Mouse (Mus musculus): ENCODE measurements around the gene Bmpr1a. TPM values are rescaled to one million over a fixed set of nuclear protein-coding genes. Genes with fewer than 3 reads are reported as not detected.
A peak's percentile ranks its signal among the peaks of the same experiment; 100 is the strongest.

Gene Bmpr1a
- polyA plus RNA-seq, 1 experiment from 2014 or later, result 60.4 TPM

- no peak overlapping the region for H3K9ac ChIP-seq (ENCODE audit: low read length)
- no peak overlapping the region for H3K4me3 ChIP-seq (ENCODE audit: low read depth, low read length)
- no peak overlapping the region for H3K4me2 ChIP-seq (ENCODE audit: low read depth, low read length, severe bottlenecking)
- 86% methylated on average over 1 of the region's 1 CpGs for WGBS
- no peak for DNase-seq (ENCODE audit: low spot score)
- no peak for ATAC-seq (replicated peaks; ENCODE audit: low FRiP score)
- no peaks in the 10 kb centered on the region for H3K4me1 ChIP-seq (replicated peaks; ENCODE audit: control insufficient read depth, insufficient read depth, low read length)
- no peaks in the 10 kb centered on the region for H3K9me3 ChIP-seq (ENCODE audit: control insufficient read depth, low read length)
- H3K27me3 ChIP-seq (ENCODE audit: control insufficient read depth, insufficient read depth, low read length), result no peaks in the 10 kb centered on the region
- H3K27ac ChIP-seq (ENCODE audit: low read depth, low read length), result no peak overlapping the region
- no peaks in the 10 kb centered on the region for H3K36me3 ChIP-seq (ENCODE audit: control insufficient read depth, insufficient read depth, low read length)
These were observed 12.2 kb downstream of the Bmpr1a start for GRCm38 (mm10) chr14:34490965-34491364.

- no peak overlapping the region for H3K27ac ChIP-seq (ENCODE audit: low read depth, low read length)
- no peaks in the 10 kb centered on the region for H3K4me1 ChIP-seq (replicated peaks; ENCODE audit: control insufficient read depth, insufficient read depth, low read length)
- DNase-seq (ENCODE audit: low spot score) (no peak), ATAC-seq (replicated peaks; ENCODE audit: low FRiP score) (no peak)
- no peaks in the 10 kb centered on the region for H3K36me3 ChIP-seq (ENCODE audit: control insufficient read depth, insufficient read depth, low read length)
- no peak overlapping the region for H3K4me2 ChIP-seq (ENCODE audit: low read depth, low read length, severe bottlenecking)
- WGBS, result 78% methylated on average over 2 of the region's 2 CpGs
- no peak overlapping the region for H3K4me3 ChIP-seq (ENCODE audit: low read depth, low read length)
- no peak overlapping the region for H3K9ac ChIP-seq (ENCODE audit: low read length)
- H3K9me3 ChIP-seq (ENCODE audit: control insufficient read depth, low read length), result no peaks in the 10 kb centered on the region
- H3K27me3 ChIP-seq (ENCODE audit: control insufficient read depth, insufficient read depth, low read length), result no peaks in the 10 kb centered on the region
These were observed 13.2 kb downstream of the Bmpr1a start for GRCm38 (mm10) chr14:34489928-34490327.

- Histone ChIP-seq H3K27ac (ENCODE audit: low read depth, low read length) (no peak overlapping the region), H3K4me1 (replicated peaks; ENCODE audit: control insufficient read depth, insufficient read depth, low read length) (no peaks in the 10 kb centered on the region), H3K9me3 (ENCODE audit: control insufficient read depth, low read length) (no peaks in the 10 kb centered on the region), H3K36me3 (ENCODE audit: control insufficient read depth, insufficient read depth, low read length) (no peaks in the 10 kb centered on the region), H3K27me3 (ENCODE audit: control insufficient read depth, insufficient read depth, low read length) (no peaks in the 10 kb centered on the region), H3K9ac (ENCODE audit: low read length) (no peak overlapping the region), H3K4me3 (ENCODE audit: low read depth, low read length) (no peak overlapping the region), H3K4me2 (ENCODE audit: low read depth, low read length, severe bottlenecking) (no peak overlapping the region)
- 57% methylated on average over 8 of the region's 8 CpGs for WGBS
- DNase-seq (ENCODE audit: low spot score) (no peak), ATAC-seq (replicated peaks; ENCODE audit: low FRiP score) (no peak)
These were observed 17.0 kb downstream of the Bmpr1a start for GRCm38 (mm10) chr14:34486169-34486568.

- Histone ChIP-seq H3K9ac (ENCODE audit: low read length) (no peak overlapping the region), H3K36me3 (ENCODE audit: control insufficient read depth, insufficient read depth, low read length) (no peaks in the 10 kb centered on the region), H3K4me1 (replicated peaks; ENCODE audit: control insufficient read depth, insufficient read depth, low read length) (no peaks in the 10 kb centered on the region), H3K27me3 (ENCODE audit: control insufficient read depth, insufficient read depth, low read length) (no peaks in the 10 kb centered on the region), H3K27ac (ENCODE audit: low read depth, low read length) (no peak overlapping the region), H3K4me3 (ENCODE audit: low read depth, low read length) (no peak overlapping the region), H3K4me2 (ENCODE audit: low read depth, low read length, severe bottlenecking) (no peak overlapping the region), H3K9me3 (ENCODE audit: control insufficient read depth, low read length) (no peaks in the 10 kb centered on the region)
- DNase-seq (ENCODE audit: low spot score) (no peak), ATAC-seq (replicated peaks; ENCODE audit: low FRiP score) (0 out of 2 replicates have a peak, but pooled peaks have one; percentile 30)
- WGBS, result 74% methylated on average over 6 of the region's 6 CpGs
These were observed 19.4 kb downstream of the Bmpr1a start for GRCm38 (mm10) chr14:34483469-34484341.

GRCm38 (mm10) chr14:34471591-34471990, 31.6 kb downstream of the Bmpr1a start:
- no peak overlapping the region for H3K9ac ChIP-seq (ENCODE audit: low read length)
- H3K4me1 ChIP-seq (replicated peaks; ENCODE audit: control insufficient read depth, insufficient read depth, low read length), result no peaks in the 10 kb centered on the region
- H3K4me2 ChIP-seq (ENCODE audit: low read depth, low read length, severe bottlenecking), result no peak overlapping the region
- H3K9me3 ChIP-seq (ENCODE audit: control insufficient read depth, low read length), result no peaks in the 10 kb centered on the region
- no peak for DNase-seq (ENCODE audit: low spot score)
- H3K36me3 ChIP-seq (ENCODE audit: control insufficient read depth, insufficient read depth, low read length), result no peaks in the 10 kb centered on the region
- H3K27ac ChIP-seq (ENCODE audit: low read depth, low read length), result no peak overlapping the region
- H3K4me3 ChIP-seq (ENCODE audit: low read depth, low read length), result no peak overlapping the region
- no peak for ATAC-seq (replicated peaks; ENCODE audit: low FRiP score)
- no peaks in the 10 kb centered on the region for H3K27me3 ChIP-seq (ENCODE audit: control insufficient read depth, insufficient read depth, low read length)

GRCm38 (mm10) chr14:34466291-34466690, 36.9 kb downstream of the Bmpr1a start:
- WGBS, result 77% methylated on average over 3 of the region's 3 CpGs
- ATAC-seq (replicated peaks; ENCODE audit: low FRiP score), result no peak

GRCm38 (mm10) chr14:34459386-34459785, 43.8 kb downstream of the Bmpr1a start:
- H3K27me3 ChIP-seq (ENCODE audit: control insufficient read depth, insufficient read depth, low read length), result no peaks in the 10 kb centered on the region
- 93% methylated on average over 2 of the region's 2 CpGs for WGBS
- DNase-seq (ENCODE audit: low spot score) (no peak), ATAC-seq (replicated peaks; ENCODE audit: low FRiP score) (no peak)
- H3K4me3 ChIP-seq (ENCODE audit: low read depth, low read length), result no peak overlapping the region
- H3K27ac ChIP-seq (ENCODE audit: low read depth, low read length), result no peak overlapping the region
- H3K9ac ChIP-seq (ENCODE audit: low read length), result no peak overlapping the region
- H3K4me2 ChIP-seq (ENCODE audit: low read depth, low read length, severe bottlenecking), result no peak overlapping the region
- no peaks in the 10 kb centered on the region for H3K4me1 ChIP-seq (replicated peaks; ENCODE audit: control insufficient read depth, insufficient read depth, low read length)
- H3K9me3 ChIP-seq (ENCODE audit: control insufficient read depth, low read length), result no peaks in the 10 kb centered on the region
- no peaks in the 10 kb centered on the region; the same call in 1 of the 2 replicates for H3K36me3 ChIP-seq (ENCODE audit: control insufficient read depth, insufficient read depth, low read length)

More at GRCm38 (mm10) chr14:34466291-34466690, 36.9 kb downstream of the Bmpr1a start:
- H3K4me2 ChIP-seq (ENCODE audit: low read depth, low read length, severe bottlenecking), result no peak overlapping the region
- H3K4me3 ChIP-seq (ENCODE audit: low read depth, low read length), result no peak overlapping the region
- no peak overlapping the region for H3K27ac ChIP-seq (ENCODE audit: low read depth, low read length)
- no peak for DNase-seq (ENCODE audit: low spot score)
- H3K36me3 ChIP-seq (ENCODE audit: control insufficient read depth, insufficient read depth, low read length), result no peaks in the 10 kb centered on the region
- no peaks in the 10 kb centered on the region for H3K9me3 ChIP-seq (ENCODE audit: control insufficient read depth, low read length)
- H3K27me3 ChIP-seq (ENCODE audit: control insufficient read depth, insufficient read depth, low read length), result no peaks in the 10 kb centered on the region
- no peak overlapping the region for H3K9ac ChIP-seq (ENCODE audit: low read length)
- H3K4me1 ChIP-seq (replicated peaks; ENCODE audit: control insufficient read depth, insufficient read depth, low read length), result no peaks in the 10 kb centered on the region

- Histone ChIP-seq H3K9me3 (ENCODE audit: control insufficient read depth, low read length) (no peaks in the 10 kb centered on the region), H3K27ac (ENCODE audit: low read depth, low read length) (no peak overlapping the region), H3K4me1 (replicated peaks; ENCODE audit: control insufficient read depth, insufficient read depth, low read length) (no peaks in the 10 kb centered on the region), H3K27me3 (ENCODE audit: control insufficient read depth, insufficient read depth, low read length) (no peaks in the 10 kb centered on the region), H3K9ac (ENCODE audit: low read length) (no peak overlapping the region), H3K4me3 (ENCODE audit: low read depth, low read length) (no peak overlapping the region), H3K4me2 (ENCODE audit: low read depth, low read length, severe bottlenecking) (no peak overlapping the region), H3K36me3 (ENCODE audit: control insufficient read depth, insufficient read depth, low read length) (no peaks in the 10 kb centered on the region; the same call in 1 of the 2 replicates)
- WGBS, result 85% methylated on average over 1 of the region's 1 CpGs
- ATAC-seq (replicated peaks; ENCODE audit: low FRiP score) (0 out of 2 replicates have a peak, but pooled peaks have one; percentile 39), DNase-seq (ENCODE audit: low spot score) (no peak)
These were observed 44.3 kb downstream of the Bmpr1a start for GRCm38 (mm10) chr14:34458880-34459279.

GRCm38 (mm10) chr14:34454282-34454681, 48.9 kb downstream of the Bmpr1a start:
- Histone ChIP-seq H3K27ac (ENCODE audit: low read depth, low read length) (peak overlapping the region; percentile 69), H3K9me3 (ENCODE audit: control insufficient read depth, low read length) (no peaks in the 10 kb centered on the region), H3K4me1 (replicated peaks; ENCODE audit: control insufficient read depth, insufficient read depth, low read length) (no peaks in the 10 kb centered on the region; the same call in 1 of the 2 replicates), H3K9ac (ENCODE audit: low read length) (no peak overlapping the region), H3K27me3 (ENCODE audit: control insufficient read depth, insufficient read depth, low read length) (no peaks in the 10 kb centered on the region), H3K36me3 (ENCODE audit: control insufficient read depth, insufficient read depth, low read length) (no peaks in the 10 kb centered on the region; the same call in 1 of the 2 replicates), H3K4me3 (ENCODE audit: low read depth, low read length) (no peak overlapping the region), H3K4me2 (ENCODE audit: low read depth, low read length, severe bottlenecking) (no peak overlapping the region)
- 37% methylated on average over 3 of the region's 3 CpGs for WGBS
- peak; percentile 50; the same call in 1 of the 2 replicates for ATAC-seq (replicated peaks; ENCODE audit: low FRiP score)
- no peak for DNase-seq (ENCODE audit: low spot score)

Measured in forebrain, embryonic 11.5 days (tissue).